Mouse (Mus musculus) limb, embryonic 13.5 days (tissue): ENCODE measurements at regions not wholly inside any gene's neighbourhood (a gene's known extent, or its start where the extent isn't known, plus 50 kb on each side); places are given as distances from the start of the nearest gene placed in this dataset.

Experiments
- ATAC-seq: fragments of 200-750 bp; cut with Nextera tagmentation; 2 replicates; pipeline ENCODE4 v1.8.0; 2017; ENCODE audit warnings: low read depth, moderate number of reproducible peaks, moderate TSS enrichment; ENCODE audit not compliant: low FRiP score
- H3K27ac ChIP-seq: fragments of 300-500 bp; sonication (generic); 2 replicates; pipeline ENCODE4 v1.5.1; 2015; ENCODE audit warnings: inconsistent platforms, mild to moderate bottlenecking, moderate library complexity
- H3K27me3 ChIP-seq: fragments of 300-500 bp; sonication (generic); 2 replicates; pipeline ENCODE4 v1.6.1; 2015; ENCODE audit warnings: mild to moderate bottlenecking, inconsistent platforms
- H3K36me3 ChIP-seq: fragments of 300-500 bp; sonication (generic); 2 replicates; pipeline ENCODE4 v1.6.1; 2015; ENCODE audit warnings: inconsistent platforms, mild to moderate bottlenecking, moderate library complexity
- H3K4me1 ChIP-seq: fragments of 300-500 bp; sonication (generic); 2 replicates; pipeline ENCODE4 v1.6.1; 2015; ENCODE audit warnings: inconsistent platforms
- H3K4me2 ChIP-seq: fragments of 300-500 bp; sonication (generic); replicated peaks from 2 replicates; pipeline ENCODE4 v1.6.1; 2015; ENCODE audit warnings: inconsistent platforms, mild to moderate bottlenecking, moderate library complexity
- H3K4me3 ChIP-seq: fragments of 300-500 bp; sonication (generic); 2 replicates; pipeline ENCODE4 v1.5.1; 2015; ENCODE audit warnings: moderate library complexity, mild to moderate bottlenecking, inconsistent platforms
- H3K9ac ChIP-seq: fragments of 300-500 bp; sonication (generic); 2 replicates; pipeline ENCODE4 v1.6.1; 2015; ENCODE audit warnings: mild to moderate bottlenecking, inconsistent platforms
- H3K9me3 ChIP-seq: fragments of 300-500 bp; sonication (generic); 2 replicates; pipeline ENCODE4 v1.6.1; 2016; ENCODE audit warnings: inconsistent platforms
- WGBS: fragments of 180-500 bp; shearing (Covaris S2); methylation state at CpG from one replicate; pipeline ENCODE4 v1.1.7; 2015; 5-methylcytosine and 5-hydroxymethylcytosine counted together

- H3K4me3 ChIP-seq = no peak overlapping the region
- no peaks in the 10 kb centered on the region for H3K36me3 ChIP-seq
- no peaks in the 10 kb centered on the region for H3K27me3 ChIP-seq
- no peak overlapping the region for H3K4me2 ChIP-seq
- peaks cover 5% of the 10 kb centered on the region; the same call in 1 of the 2 replicates for H3K4me1 ChIP-seq
- 64% methylated on average over 3 of the region's 3 CpGs for WGBS
- H3K9me3 ChIP-seq = no peaks in the 10 kb centered on the region
- H3K9ac ChIP-seq = no peak overlapping the region
- H3K27ac ChIP-seq = no peak overlapping the region
- no peak for ATAC-seq
Observed at GRCm38 (mm10) chr10:96391748-96392147, 225.1 kb upstream of the Btg1 start.

GRCm38 (mm10) chr10:96392836-96393235, 224.0 kb upstream of the Btg1 start:
- Histone ChIP-seq H3K27me3 (no peaks in the 10 kb centered on the region), H3K36me3 (no peaks in the 10 kb centered on the region), H3K27ac (no peak overlapping the region), H3K4me3 (no peak overlapping the region), H3K4me1 (peaks cover 15% of the 10 kb centered on the region; the same call in 1 of the 2 replicates), H3K9me3 (no peaks in the 10 kb centered on the region), H3K9ac (no peak overlapping the region), H3K4me2 (no peak overlapping the region)
- 97% methylated on average over 1 of the region's 1 CpGs for WGBS
- ATAC-seq = no peak

GRCm38 (mm10) chr10:96394210-96394609, 222.6 kb upstream of the Btg1 start:
- no peak for ATAC-seq
- no peaks in the 10 kb centered on the region for H3K36me3 ChIP-seq

GRCm38 (mm10) chr10:96395017-96395416, 221.8 kb upstream of the Btg1 start:
- no peak overlapping the region for H3K9ac ChIP-seq
- no peaks in the 10 kb centered on the region for H3K9me3 ChIP-seq
- 63% methylated on average over 3 of the region's 3 CpGs for WGBS
- no peak overlapping the region for H3K4me2 ChIP-seq
- peaks cover 35% of the 10 kb centered on the region for H3K4me1 ChIP-seq
- no peaks in the 10 kb centered on the region for H3K27me3 ChIP-seq
- H3K36me3 ChIP-seq = no peaks in the 10 kb centered on the region
- no peak overlapping the region for H3K4me3 ChIP-seq
- no peak for ATAC-seq
- no peak overlapping the region for H3K27ac ChIP-seq

More at GRCm38 (mm10) chr10:96394210-96394609, 222.6 kb upstream of the Btg1 start:
- Histone ChIP-seq H3K4me2 (no peak overlapping the region), H3K27ac (no peak overlapping the region), H3K4me3 (no peak overlapping the region), H3K9ac (no peak overlapping the region), H3K9me3 (no peaks in the 10 kb centered on the region), H3K4me1 (peaks cover 27% of the 10 kb centered on the region), H3K27me3 (no peaks in the 10 kb centered on the region)
- WGBS = 89% methylated on average over 3 of the region's 3 CpGs

GRCm38 (mm10) chr10:96397931-96398561, 218.8 kb upstream of the Btg1 start:
- 42% methylated on average over 13 of the region's 13 CpGs for WGBS
- Histone ChIP-seq H3K9me3 (no peaks in the 10 kb centered on the region), H3K27me3 (no peaks in the 10 kb centered on the region), H3K4me3 (no peak overlapping the region), H3K4me2 (peak overlapping the region; percentile 41), H3K36me3 (no peaks in the 10 kb centered on the region), H3K27ac (peak overlapping the region; percentile 70; the same call in 1 of the 2 replicates), H3K9ac (no peak overlapping the region), H3K4me1 (peaks cover 37% of the 10 kb centered on the region)
- no peak for ATAC-seq

GRCm38 (mm10) chr10:96398562-96399288, 218.1 kb upstream of the Btg1 start:
- H3K9ac ChIP-seq = no peak overlapping the region
- 66% methylated on average over 9 of the region's 9 CpGs for WGBS
- H3K4me1 ChIP-seq = peaks cover 37% of the 10 kb centered on the region
- no peaks in the 10 kb centered on the region for H3K27me3 ChIP-seq
- no peaks in the 10 kb centered on the region for H3K36me3 ChIP-seq
- H3K27ac ChIP-seq = peak overlapping the region; percentile 70
- no peak for ATAC-seq
- no peak overlapping the region for H3K4me3 ChIP-seq
- H3K4me2 ChIP-seq = peak overlapping the region; percentile 41
- H3K9me3 ChIP-seq = no peaks in the 10 kb centered on the region

GRCm38 (mm10) chr10:96399636-96400400, 217.0 kb upstream of the Btg1 start:
- H3K4me3 ChIP-seq = no peak overlapping the region
- H3K9me3 ChIP-seq = no peaks in the 10 kb centered on the region
- WGBS = 57% methylated on average over 8 of the region's 8 CpGs
- ATAC-seq = peak; percentile 64
- H3K27ac ChIP-seq = peak overlapping the region; percentile 34; the same call in 1 of the 2 replicates
- no peaks in the 10 kb centered on the region for H3K27me3 ChIP-seq
- no peak overlapping the region for H3K9ac ChIP-seq
- H3K36me3 ChIP-seq = no peaks in the 10 kb centered on the region
- no peak overlapping the region for H3K4me2 ChIP-seq
- H3K4me1 ChIP-seq = peaks cover 37% of the 10 kb centered on the region

- Histone ChIP-seq H3K36me3 (no peaks in the 10 kb centered on the region), H3K4me3 (no peak overlapping the region), H3K27me3 (no peaks in the 10 kb centered on the region), H3K4me2 (no peak overlapping the region), H3K9ac (no peak overlapping the region), H3K9me3 (no peaks in the 10 kb centered on the region), H3K27ac (no peak overlapping the region), H3K4me1 (peaks cover 37% of the 10 kb centered on the region)
- ATAC-seq = no peak
- 82% methylated on average over 6 of the region's 6 CpGs for WGBS
Observed at GRCm38 (mm10) chr10:96400793-96401192, 216.0 kb upstream of the Btg1 start.

GRCm38 (mm10) chr10:96406306-96406705, 210.5 kb upstream of the Btg1 start:
- no peaks in the 10 kb centered on the region for H3K27me3 ChIP-seq
- ATAC-seq = no peak
- no peaks in the 10 kb centered on the region for H3K36me3 ChIP-seq
- 50% methylated on average over 5 of the region's 5 CpGs for WGBS
- no peak overlapping the region for H3K4me3 ChIP-seq
- H3K9ac ChIP-seq = no peak overlapping the region
- no peak overlapping the region for H3K27ac ChIP-seq
- no peaks in the 10 kb centered on the region for H3K4me1 ChIP-seq
- no peak overlapping the region for H3K4me2 ChIP-seq
- no peaks in the 10 kb centered on the region; the same call in 1 of the 2 replicates for H3K9me3 ChIP-seq

GRCm38 (mm10) chr10:96407846-96408245, 209.0 kb upstream of the Btg1 start:
- 82% methylated on average over 3 of the region's 3 CpGs for WGBS
- Histone ChIP-seq H3K4me2 (no peak overlapping the region), H3K9me3 (no peaks in the 10 kb centered on the region; the same call in 1 of the 2 replicates), H3K4me3 (no peak overlapping the region), H3K36me3 (no peaks in the 10 kb centered on the region), H3K4me1 (no peaks in the 10 kb centered on the region), H3K27me3 (no peaks in the 10 kb centered on the region), H3K27ac (no peak overlapping the region), H3K9ac (no peak overlapping the region)
- ATAC-seq = no peak

GRCm38 (mm10) chr10:96408250-96408649, 208.6 kb upstream of the Btg1 start:
- Histone ChIP-seq H3K27me3 (no peaks in the 10 kb centered on the region), H3K36me3 (no peaks in the 10 kb centered on the region), H3K27ac (no peak overlapping the region), H3K9me3 (no peaks in the 10 kb centered on the region; the same call in 1 of the 2 replicates), H3K4me2 (no peak overlapping the region), H3K9ac (no peak overlapping the region), H3K4me3 (no peak overlapping the region), H3K4me1 (no peaks in the 10 kb centered on the region)
- WGBS = 71% methylated on average over 2 of the region's 2 CpGs
- ATAC-seq = no peak; the same call in 1 of the 2 replicates

GRCm38 (mm10) chr10:96410028-96410427, 206.8 kb upstream of the Btg1 start:
- no peak for ATAC-seq
- no peaks in the 10 kb centered on the region for H3K4me1 ChIP-seq

More at GRCm38 (mm10) chr10:96410028-96410427, 206.8 kb upstream of the Btg1 start:
- Histone ChIP-seq H3K4me2 (no peak overlapping the region), H3K27me3 (no peaks in the 10 kb centered on the region), H3K9ac (no peak overlapping the region), H3K27ac (no peak overlapping the region), H3K4me3 (no peak overlapping the region), H3K36me3 (no peaks in the 10 kb centered on the region), H3K9me3 (no peaks in the 10 kb centered on the region; the same call in 1 of the 2 replicates)
- WGBS = 84% methylated on average over 6 of the region's 6 CpGs
